Mouse (Mus musculus) T-cell, adult 2 months (primary cell): ENCODE measurements around the gene Ppp2r3a.
A peak's percentile ranks its signal among the peaks of the same experiment; 100 is the strongest.

Source experiments
- DNase-seq: peaks from one replicate; pipeline ENCODE4 v3.0.0; 2022; ENCODE audit warnings: low spot score

The Ppp2r3a gene

DNA sequence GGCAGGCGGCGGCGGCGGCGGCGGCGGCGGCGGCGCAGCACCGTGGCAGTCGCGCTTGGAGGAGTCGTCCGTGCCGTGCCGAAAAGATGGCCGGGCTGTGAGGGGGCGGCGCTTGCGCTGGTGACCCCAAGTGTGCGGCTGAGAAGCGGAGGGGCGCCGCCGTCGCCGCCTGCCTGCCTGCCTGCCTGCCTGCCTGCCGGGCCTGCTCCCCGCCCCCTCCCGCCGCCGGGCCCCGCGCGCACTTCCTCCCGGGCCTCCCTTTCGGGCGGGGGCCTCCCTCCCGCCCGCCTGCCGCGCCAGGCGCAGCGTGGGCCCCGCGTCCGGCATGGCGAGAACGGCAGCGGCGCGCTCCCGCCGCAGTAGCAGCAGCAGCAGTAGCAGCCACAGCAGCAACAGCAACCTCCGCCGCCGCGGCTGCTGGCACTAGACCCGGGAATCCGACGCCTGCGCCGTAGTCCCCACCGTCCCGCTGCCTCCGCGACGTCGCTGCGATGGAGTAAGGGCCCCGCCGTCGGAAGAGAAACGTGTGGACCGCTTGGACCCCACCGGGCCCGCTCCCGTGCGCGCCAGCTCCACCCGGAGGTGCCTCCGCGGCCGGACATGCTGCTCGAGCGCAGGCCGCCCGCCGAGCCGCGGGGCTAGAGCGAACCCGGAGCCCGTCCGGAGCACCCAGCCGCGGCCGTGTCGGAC, 177.1 kb downstream of the Ppp2r3a start:
- peak; percentile 89 for DNase-seq

DNA sequence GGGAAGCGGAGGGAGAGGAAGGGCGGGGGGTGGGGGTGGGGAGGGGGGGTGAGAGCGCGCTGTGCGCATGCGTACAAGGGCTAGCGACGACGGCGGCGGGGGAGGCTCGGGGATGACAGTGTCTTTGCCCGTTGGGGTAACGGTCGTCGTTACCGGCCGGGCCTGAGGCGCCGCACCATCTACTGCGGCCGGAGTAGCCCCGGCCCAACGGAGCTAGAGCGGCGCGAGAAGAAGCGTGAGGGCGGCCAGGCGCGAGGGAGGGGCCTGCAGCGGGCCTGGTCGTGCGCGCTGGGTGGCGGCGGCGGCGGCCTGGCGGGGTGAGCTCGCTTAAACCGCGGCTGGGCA, 177.6 kb downstream of the Ppp2r3a start, which contains the start of gene Msl2:
Gene Msl2, plus strand, starts transcription at position 115 of the 345 bp plus-strand sequence.
- no peak for DNase-seq

DNA sequence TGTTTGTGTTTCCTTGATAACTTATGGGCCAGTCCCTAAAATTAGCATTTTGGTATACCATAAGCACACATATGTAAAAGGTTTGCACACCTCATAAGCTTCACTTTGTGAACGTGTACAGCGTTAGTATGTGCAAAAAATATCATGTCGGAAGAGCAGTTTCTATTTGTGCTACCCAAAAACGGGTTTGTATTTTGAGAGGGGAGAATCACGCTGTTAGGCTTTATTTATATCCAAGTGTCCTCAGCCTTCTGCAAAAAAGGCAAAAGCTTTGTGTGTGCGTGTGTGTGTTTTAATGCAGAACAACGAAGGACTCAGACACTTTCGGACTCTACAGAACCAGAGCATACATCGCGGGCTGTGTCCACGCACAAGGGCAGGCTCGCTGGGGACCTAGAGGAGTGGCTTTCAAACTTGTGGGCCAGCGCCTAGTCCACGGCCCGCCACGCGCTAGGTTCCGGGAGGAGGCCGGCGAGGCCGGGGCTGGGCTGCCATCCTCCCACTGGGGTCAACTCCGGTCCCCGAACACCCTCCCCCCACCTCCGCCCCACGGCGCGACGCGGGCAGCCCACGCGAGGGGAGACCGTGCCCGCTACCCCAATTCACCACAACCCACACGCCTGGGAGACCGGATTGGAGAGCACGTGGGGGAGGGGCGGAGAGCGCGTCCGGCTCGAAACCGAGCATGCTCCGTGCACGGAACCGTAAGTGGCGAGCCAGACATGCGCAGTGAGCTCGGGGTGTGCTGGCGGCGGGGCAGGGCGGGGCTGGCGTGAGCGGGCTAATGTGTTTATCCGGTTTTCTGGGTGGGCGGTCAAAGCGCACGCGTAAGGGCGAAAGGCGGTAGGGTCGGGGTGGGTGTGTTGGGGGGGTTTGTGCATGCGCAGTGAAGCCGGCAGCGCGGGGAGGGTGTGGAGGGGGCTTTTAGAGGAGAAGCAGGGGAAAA, 178.3 kb downstream of the Ppp2r3a start:
- DNase-seq, result peak; percentile 96

DNA sequence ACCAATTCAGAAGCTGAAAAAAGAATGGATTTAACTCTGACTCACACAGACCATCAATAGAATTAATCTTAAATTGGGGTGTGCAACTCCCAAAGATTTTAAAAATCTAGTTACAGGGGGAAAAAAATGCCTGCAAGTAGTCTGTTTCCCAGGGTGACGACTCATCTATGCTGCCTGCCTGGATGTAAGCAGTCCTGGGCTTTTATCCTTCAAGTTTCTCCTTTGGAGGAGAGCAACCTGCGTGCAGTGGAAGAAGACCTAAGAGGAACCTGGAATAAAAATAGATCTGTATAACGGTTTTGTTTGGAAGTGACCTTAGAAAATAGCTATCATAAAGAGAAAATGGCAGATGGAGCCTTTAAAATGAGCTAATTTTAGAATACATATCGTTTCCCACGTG, 179.1 kb downstream of the Ppp2r3a start:
- no peak for DNase-seq

DNA sequence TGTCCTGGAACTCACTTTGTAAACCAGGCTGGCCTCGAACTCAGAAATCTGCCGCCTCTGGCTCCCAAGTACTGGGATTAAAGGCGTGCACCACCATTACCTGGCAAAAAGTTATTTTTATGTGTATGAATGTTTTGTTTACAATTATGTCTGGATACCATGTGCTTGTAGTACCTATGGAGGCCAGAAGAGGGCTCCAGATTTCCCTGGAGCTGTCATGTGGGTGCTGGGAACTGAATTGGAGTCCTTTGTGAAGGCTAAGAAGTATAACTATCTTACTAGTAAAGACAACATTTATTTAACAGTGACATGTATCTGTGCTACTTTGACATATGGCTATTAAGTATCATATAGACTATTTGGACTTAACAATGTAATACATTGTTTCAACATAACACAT, 181.8 kb downstream of the Ppp2r3a start:
- no peak for DNase-seq

DNA sequence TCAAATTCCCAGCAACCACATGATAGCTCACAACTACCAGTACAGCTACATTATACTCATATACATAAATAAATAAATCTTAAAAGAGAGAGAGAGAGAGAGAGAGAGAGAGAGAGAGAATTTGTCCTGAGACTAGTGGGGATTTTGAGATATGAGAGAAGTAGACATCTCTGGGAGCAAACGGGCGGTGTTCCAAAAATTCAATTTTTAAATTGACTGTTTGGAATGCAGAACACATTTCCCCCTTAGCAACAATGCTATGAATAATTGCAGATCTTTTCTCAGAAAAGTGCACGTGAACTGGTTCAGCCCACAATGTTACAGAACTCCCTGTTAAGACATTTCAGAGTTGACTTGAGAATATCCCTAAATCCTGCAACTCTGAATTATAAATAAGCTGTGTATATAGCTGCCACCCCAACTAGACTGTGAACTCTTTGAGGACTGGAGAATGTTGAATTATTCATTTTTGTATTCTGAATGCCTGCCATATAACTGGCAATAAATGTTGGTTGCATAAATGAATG, 186.5 kb downstream of the Ppp2r3a start:
- DNase-seq, result no peak

- no peak for DNase-seq
Measured at GRCm38 (mm10) chr9:101062253-101062780, 189.3 kb downstream of the Ppp2r3a start.

GRCm38 (mm10) chr9:101061035-101061434, 190.6 kb downstream of the Ppp2r3a start:
- peak; percentile 93 for DNase-seq

DNA sequence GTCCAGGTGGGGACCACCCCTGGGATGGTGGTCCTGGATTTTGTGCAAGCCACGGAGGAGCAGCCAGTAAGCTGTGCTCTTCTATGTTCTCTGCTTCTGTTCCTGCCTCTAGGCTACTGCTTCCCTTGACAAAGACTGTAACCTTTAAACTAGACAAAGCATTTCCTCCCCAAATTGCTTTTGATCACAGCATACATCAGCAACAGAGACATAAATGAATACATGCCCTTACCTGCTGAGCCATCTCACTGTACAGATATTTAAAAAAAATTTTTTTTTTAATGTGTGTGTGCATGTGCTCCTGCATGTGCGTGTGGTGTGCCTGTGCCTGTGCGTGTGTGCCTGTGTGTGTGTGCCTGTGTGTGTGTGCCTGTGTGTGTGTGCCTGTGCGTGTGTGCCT, 194.4 kb downstream of the Ppp2r3a start:
- DNase-seq, result peak; percentile 15
